Mouse (Mus musculus) thymus, postnatal 10 days (tissue): ENCODE data around the gene Zfp770.

Experiments used
- DNase-seq, 2 experiments: peaks; one replicate each; pipeline ENCODE4 v3.0.0; 2021; ENCODE audit warnings: low spot score in 2 of 2

The Zfp770 gene

DNA sequence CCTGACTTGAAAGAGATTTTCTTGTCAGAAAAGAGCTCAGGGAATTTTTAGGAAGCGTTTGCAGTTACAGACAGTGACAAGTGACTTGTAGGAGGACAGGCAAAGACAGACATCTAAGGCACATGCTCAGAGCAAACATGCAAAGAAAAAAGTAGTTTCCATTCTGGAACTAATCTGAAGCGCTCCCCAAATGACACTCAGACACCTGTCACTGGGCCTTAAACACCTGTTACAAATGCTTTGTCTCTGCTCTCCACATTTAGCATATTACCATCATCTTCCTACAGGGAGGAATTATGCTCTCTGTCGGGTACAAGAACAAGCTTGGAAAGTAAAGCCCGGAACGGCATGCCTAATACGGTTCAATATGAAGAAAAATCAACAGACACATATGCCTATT is 57.4 kb downstream of the Zfp770 start:
- DNase-seq, result no peak
